Mouse (Mus musculus) kidney, adult 2 months (tissue): ENCODE results near the gene Naip6. TPM values are rescaled to one million over a fixed set of nuclear protein-coding genes. Genes with fewer than 3 reads are reported as not detected.
"Not testable (repeated sequence)": the region's sequence is repeated elsewhere in the genome, so short reads cannot be mapped to it uniquely, and the experiment has no call there.

Source experiments
- DNase-seq: peaks from one replicate; pipeline ENCODE4 v3.0.0; 2021
- H3K27ac ChIP-seq: fragments of 200-500 bp; 2 replicates; pipeline ENCODE4 v1.5.1; 2012; ENCODE audit warnings: low read depth, low read length, control low read depth, inconsistent platforms; ENCODE audit not compliant: insufficient read depth
- H3K27me3 ChIP-seq: fragments of 200-500 bp; replicated peaks from 2 replicates; pipeline ENCODE4 v1.6.1; 2012; ENCODE audit warnings: mild to moderate bottlenecking, moderate library complexity, low read length, inconsistent platforms; ENCODE audit not compliant: control insufficient read depth, insufficient read depth
- H3K36me3 ChIP-seq: fragments of 200-500 bp; 2 replicates; pipeline ENCODE4 v1.6.1; 2012; ENCODE audit warnings: mild to moderate bottlenecking, moderate library complexity, low read length, inconsistent platforms; ENCODE audit not compliant: control insufficient read depth, insufficient read depth
- H3K4me1 ChIP-seq: fragments of 200-500 bp; 2 replicates; pipeline ENCODE4 v1.6.1; 2011; ENCODE audit warnings: low read length; ENCODE audit not compliant: control insufficient read depth, insufficient read depth
- H3K4me3 ChIP-seq: fragments of 200-500 bp; 2 replicates; pipeline ENCODE4 v1.5.1; 2011; ENCODE audit warnings: mild to moderate bottlenecking, low read depth, low read length, control low read depth; ENCODE audit not compliant: insufficient read depth
- CTCF ChIP-seq: fragments of 200-500 bp; conservative IDR thresholded peaks from 2 replicates; pipeline ENCODE4 v1.5.1; 2011; ENCODE audit warnings: low read depth, mild to moderate bottlenecking, control low read depth, low read length, moderate library complexity, mixed read lengths; ENCODE audit not compliant: insufficient read depth, insufficient read length
- POLR2A ChIP-seq: fragments of 200-500 bp; IDR thresholded peaks from one replicate; pipeline ENCODE4 v1.6.1; 2011; ENCODE audit warnings: low read depth, low read length, control low read depth
- WGBS: fragments of 180-500 bp; shearing (Covaris S2); methylation state at CpG from one replicate; pipeline ENCODE4 v1.1.7; 2018; 5-methylcytosine and 5-hydroxymethylcytosine counted together
- polyA plus RNA-seq: library from polyadenylated mRNA; depleted of rRNA; stranded (reverse); fragments of >200 nt; gene quantifications from 2 replicates; pipeline ENCODE4 v1.2.3, GENCODE M21; 2012; rRNA removed

Naip6 gene
- polyA plus RNA-seq, 1 experiment, result 0.47 TPM

GRCm38 (mm10) chr13:100284611-100285010, 32.9 kb downstream of the Naip6 start:
- Histone ChIP-seq H3K4me3 (no peak overlapping the region), H3K27ac (no peak overlapping the region), H3K36me3 (no peaks in the 10 kb centered on the region), H3K27me3 (no peaks in the 10 kb centered on the region), H3K4me1 (no peaks in the 10 kb centered on the region)
- no peak for TF ChIP-seq CTCF
- no peak for TF ChIP-seq POLR2A
- no peak for DNase-seq
- WGBS, result 70% methylated on average over 1 of the region's 1 CpGs

GRCm38 (mm10) chr13:100271474-100272132, 45.9 kb downstream of the Naip6 start:
- H3K36me3 ChIP-seq, H3K27ac ChIP-seq, H3K4me1 ChIP-seq, H3K4me3 ChIP-seq, DNase-seq, H3K27me3 ChIP-seq: not testable (repeated sequence)
- no CpG with 5 or more reads among the region's 1 CpGs for WGBS

GRCm38 (mm10) chr13:100256996-100257395, 60.5 kb downstream of the Naip6 start:
- H3K27ac ChIP-seq, H3K36me3 ChIP-seq, DNase-seq, H3K4me3 ChIP-seq, H3K4me1 ChIP-seq, H3K27me3 ChIP-seq: not testable (repeated sequence)
- WGBS, result 48% methylated on average over 2 of the region's 2 CpGs

GRCm38 (mm10) chr13:100255925-100256324, 61.5 kb downstream of the Naip6 start:
- not testable (repeated sequence) for H3K4me3 ChIP-seq, H3K36me3 ChIP-seq, H3K27me3 ChIP-seq, H3K4me1 ChIP-seq, H3K27ac ChIP-seq, DNase-seq
- 84% methylated on average over 6 of the region's 6 CpGs for WGBS

GRCm38 (mm10) chr13:100251897-100252296, 65.6 kb downstream of the Naip6 start:
- H3K27ac ChIP-seq, DNase-seq, H3K4me1 ChIP-seq, H3K27me3 ChIP-seq, H3K36me3 ChIP-seq, H3K4me3 ChIP-seq: not testable (repeated sequence)
- WGBS, result 79% methylated on average over 2 of the region's 2 CpGs

DNA sequence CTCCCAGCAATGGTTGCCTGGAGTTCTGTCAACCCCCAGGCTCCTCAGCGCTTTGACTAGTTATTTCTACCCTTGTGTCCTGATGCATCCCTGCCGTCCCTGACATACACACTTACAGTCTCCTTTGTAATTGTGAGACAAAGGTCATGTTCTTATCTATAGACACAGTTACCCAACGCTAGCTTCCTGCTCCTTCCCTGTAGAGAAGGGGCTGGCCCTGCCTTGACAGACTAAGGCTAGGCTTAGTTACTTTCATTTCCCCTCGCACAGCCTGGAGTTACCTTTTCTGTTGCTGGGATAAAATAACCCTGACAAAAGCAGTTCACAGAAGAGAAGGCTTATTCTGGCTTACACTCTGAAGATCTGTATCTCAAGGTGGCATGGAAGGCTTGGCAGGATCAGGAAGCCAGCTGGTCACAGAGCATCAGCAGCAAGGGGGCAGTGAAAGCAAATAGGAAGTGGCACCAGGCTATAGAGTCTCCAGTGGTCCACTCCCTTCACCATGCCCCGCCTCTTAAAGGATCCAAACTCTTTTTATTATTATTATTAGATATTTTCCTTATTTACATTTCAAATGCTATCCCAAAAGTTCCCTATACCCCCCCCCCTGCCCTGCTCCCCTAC, 70.5 kb downstream of the Naip6 start:
- DNase-seq, H3K36me3 ChIP-seq, H3K27me3 ChIP-seq, H3K4me1 ChIP-seq, H3K4me3 ChIP-seq, H3K27ac ChIP-seq: not testable (repeated sequence)
- WGBS, result 75% methylated on average over 5 of the region's 5 CpGs

DNA sequence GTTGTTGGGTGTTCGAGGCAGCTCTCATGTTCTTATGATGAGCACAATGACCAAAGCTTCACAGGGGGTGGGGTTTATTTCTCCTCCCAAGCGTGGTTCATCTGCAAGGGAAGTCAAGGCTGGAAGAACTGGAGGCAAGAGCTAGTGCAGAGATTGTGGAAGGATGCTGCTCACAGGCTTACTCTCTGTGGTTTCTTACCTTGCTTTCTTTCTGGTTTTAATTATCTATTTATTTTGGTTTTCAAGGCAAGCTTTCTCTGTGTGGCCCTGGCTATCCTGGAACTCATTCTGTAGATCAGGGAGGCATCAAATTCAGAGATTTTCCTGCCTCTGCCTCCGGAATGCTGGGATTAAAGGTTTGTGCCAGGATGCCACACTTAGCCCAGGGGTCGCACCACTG, 71.3 kb downstream of the Naip6 start, which contains the start of gene Naip5:
Gene Naip5 (minus strand): TSS at position 101 of the 400 bp plus-strand sequence.
- not testable (repeated sequence) for H3K4me3 ChIP-seq

GRCm38 (mm10) chr13:100243702-100244101, 73.8 kb downstream of the Naip6 start:
- Histone ChIP-seq H3K36me3 (no peaks in the 10 kb centered on the region), H3K4me1 (no peaks in the 10 kb centered on the region), H3K27ac (no peak overlapping the region), H3K27me3 (no peaks in the 10 kb centered on the region), H3K4me3 (no peak overlapping the region)
- DNase-seq, result no peak
- TF ChIP-seq CTCF, result no peak
- no peak for TF ChIP-seq POLR2A

More for the DNA sequence above, 71.3 kb downstream of the Naip6 start, which contains the start of gene Naip5:
- not testable (repeated sequence) for H3K27ac ChIP-seq, H3K4me1 ChIP-seq, DNase-seq, H3K36me3 ChIP-seq, H3K27me3 ChIP-seq
- 76% methylated on average over 4 of the region's 4 CpGs for WGBS

Other genes with a start within 250 kb of the Naip6 start
- gene Bdp1, start 213.6 kb downstream of the Naip6 start, polyA plus RNA-seq, result 1.6 and 2.2 TPM in 2 replicates
- gene Serf1, start 209.7 kb downstream of the Naip6 start, polyA plus RNA-seq, result 8.3 and 11.5 TPM in 2 replicates
- gene Smn1, start 192.8 kb downstream of the Naip6 start, polyA plus RNA-seq, result 10.7 and 14.3 TPM in 2 replicates
- gene Naip2, start 115.6 kb downstream of the Naip6 start, polyA plus RNA-seq, result 1.0 TPM in 2 replicates
- 0.42 and 0.84 TPM in 2 replicates for gene Naip5, start 71.4 kb downstream of the Naip6 start, polyA plus RNA-seq
- 0.17 and 0.23 TPM in 2 replicates for gene Naip1, start 135.2 kb upstream of the Naip6 start, polyA plus RNA-seq
- 39.2 and 41.2 TPM in 2 replicates for gene Gtf2h2, start 174.9 kb upstream of the Naip6 start, polyA plus RNA-seq
- 10.5 and 11.0 TPM in 2 replicates for gene Ocln, start 235.0 kb upstream of the Naip6 start, polyA plus RNA-seq